Mouse (Mus musculus): ENCODE measurements at regions not wholly inside any gene's neighbourhood (a gene's known extent, or its start where the extent isn't known, plus 50 kb on each side); places are given as distances from the start of the nearest gene placed in this dataset.
A peak's percentile ranks its signal among the peaks of the same experiment; 100 is the strongest.

GRCm38 (mm10) chr13:72924560-72925135 is 296.0 kb downstream of the Irx2 start:
- no peaks in the 10 kb centered on the region for H3K36me3 ChIP-seq (ENCODE audit: control insufficient read depth, insufficient read depth, low read length)
- no peaks in the 10 kb centered on the region for H3K27me3 ChIP-seq (ENCODE audit: control insufficient read depth, insufficient read depth, low read length)
- H3K9ac ChIP-seq (replicated peaks; ENCODE audit: low read length), result no peak overlapping the region
- DNase-seq (no peak), ATAC-seq (ENCODE audit: low FRiP score, low TSS enrichment) (no peak)
- H3K4me2 ChIP-seq (ENCODE audit: low read length), result no peak overlapping the region
- no peaks in the 10 kb centered on the region for H3K4me1 ChIP-seq (ENCODE audit: control insufficient read depth, insufficient read depth, low read length)
- no peak overlapping the region for H3K27ac ChIP-seq (replicated peaks; ENCODE audit: low read depth, low read length)
- no peak overlapping the region for H3K4me3 ChIP-seq (replicated peaks; ENCODE audit: low read depth, low read length)
- no peaks in the 10 kb centered on the region for H3K9me3 ChIP-seq (ENCODE audit: control insufficient read depth, low read length)
- 51% methylated on average over 6 of the region's 6 CpGs for WGBS

DNA sequence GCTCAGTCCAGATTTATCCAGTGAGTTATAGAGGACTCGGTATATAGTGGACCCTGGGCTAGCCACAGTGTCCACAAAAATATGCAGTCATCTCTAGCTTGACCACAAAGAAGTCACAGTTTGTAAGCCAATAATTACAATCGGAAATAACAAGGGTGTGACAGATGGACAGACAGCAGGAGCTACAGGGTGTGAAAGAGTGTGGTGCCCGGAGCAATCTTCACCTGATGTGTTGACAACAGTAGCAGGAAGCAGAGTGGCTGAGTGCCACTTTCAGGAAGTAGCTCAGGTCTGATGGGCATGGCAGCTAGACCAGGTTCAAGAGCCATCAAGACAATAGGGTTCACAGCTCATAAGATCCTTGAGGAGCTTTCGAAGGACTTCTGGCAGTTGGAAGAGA is 308.6 kb downstream of the Irx2 start:
- Histone ChIP-seq H3K36me3 (ENCODE audit: control insufficient read depth, insufficient read depth, low read length) (no peaks in the 10 kb centered on the region), H3K27ac (replicated peaks; ENCODE audit: low read depth, low read length) (no peak overlapping the region), H3K4me3 (replicated peaks; ENCODE audit: low read depth, low read length) (no peak overlapping the region), H3K9ac (replicated peaks; ENCODE audit: low read length) (no peak overlapping the region), H3K4me2 (ENCODE audit: low read length) (no peak overlapping the region), H3K9me3 (ENCODE audit: control insufficient read depth, low read length) (no peaks in the 10 kb centered on the region), H3K4me1 (ENCODE audit: control insufficient read depth, insufficient read depth, low read length) (no peaks in the 10 kb centered on the region), H3K27me3 (ENCODE audit: control insufficient read depth, insufficient read depth, low read length) (no peaks in the 10 kb centered on the region)
- DNase-seq (no peak), ATAC-seq (ENCODE audit: low FRiP score, low TSS enrichment) (no peak)
- 88% methylated on average over 4 of the region's 4 CpGs for WGBS

GRCm38 (mm10) chr13:72938156-72938874 is 309.7 kb downstream of the Irx2 start:
- Histone ChIP-seq H3K4me2 (ENCODE audit: low read length) (no peak overlapping the region), H3K36me3 (ENCODE audit: control insufficient read depth, insufficient read depth, low read length) (no peaks in the 10 kb centered on the region), H3K27me3 (ENCODE audit: control insufficient read depth, insufficient read depth, low read length) (no peaks in the 10 kb centered on the region), H3K9me3 (ENCODE audit: control insufficient read depth, low read length) (no peaks in the 10 kb centered on the region), H3K4me1 (ENCODE audit: control insufficient read depth, insufficient read depth, low read length) (no peaks in the 10 kb centered on the region), H3K9ac (replicated peaks; ENCODE audit: low read length) (no peak overlapping the region), H3K27ac (replicated peaks; ENCODE audit: low read depth, low read length) (no peak overlapping the region), H3K4me3 (replicated peaks; ENCODE audit: low read depth, low read length) (no peak overlapping the region)
- DNase-seq (no peak), ATAC-seq (ENCODE audit: low FRiP score, low TSS enrichment) (no peak)
- 59% methylated on average over 13 of the region's 13 CpGs for WGBS

GRCm38 (mm10) chr13:72947374-72948165 is 312.7 kb upstream of the Irx4 start:
- Histone ChIP-seq H3K4me3 (replicated peaks; ENCODE audit: low read depth, low read length) (no peak overlapping the region), H3K9ac (replicated peaks; ENCODE audit: low read length) (no peak overlapping the region), H3K4me2 (ENCODE audit: low read length) (no peak overlapping the region), H3K27ac (replicated peaks; ENCODE audit: low read depth, low read length) (no peak overlapping the region), H3K4me1 (ENCODE audit: control insufficient read depth, insufficient read depth, low read length) (no peaks in the 10 kb centered on the region), H3K36me3 (ENCODE audit: control insufficient read depth, insufficient read depth, low read length) (no peaks in the 10 kb centered on the region), H3K9me3 (ENCODE audit: control insufficient read depth, low read length) (no peaks in the 10 kb centered on the region), H3K27me3 (ENCODE audit: control insufficient read depth, insufficient read depth, low read length) (no peaks in the 10 kb centered on the region)
- DNase-seq, result no peak
- no peak for ATAC-seq (ENCODE audit: low FRiP score, low TSS enrichment)
- WGBS, result 60% methylated on average over 7 of the region's 7 CpGs

- DNase-seq, result peak; percentile 69
- H3K27ac ChIP-seq (replicated peaks; ENCODE audit: low read depth, low read length), result peak overlapping the region; percentile 76
- H3K9me3 ChIP-seq (ENCODE audit: control insufficient read depth, low read length), result no peaks in the 10 kb centered on the region
- 8% methylated on average over 15 of the region's 15 CpGs for WGBS
- no peak overlapping the region; the same call in 1 of the 2 replicates for H3K9ac ChIP-seq (replicated peaks; ENCODE audit: low read length)
- peak; percentile 62 for ATAC-seq (ENCODE audit: low FRiP score, low TSS enrichment)
- no peaks in the 10 kb centered on the region for H3K36me3 ChIP-seq (ENCODE audit: control insufficient read depth, insufficient read depth, low read length)
- no peak overlapping the region for H3K4me3 ChIP-seq (replicated peaks; ENCODE audit: low read depth, low read length)
- H3K4me1 ChIP-seq (ENCODE audit: control insufficient read depth, insufficient read depth, low read length), result peaks cover 23% of the 10 kb centered on the region
- peak overlapping the region; percentile 28 for H3K4me2 ChIP-seq (ENCODE audit: low read length)
- H3K27me3 ChIP-seq (ENCODE audit: control insufficient read depth, insufficient read depth, low read length), result no peaks in the 10 kb centered on the region
Observed at GRCm38 (mm10) chr13:72958616-72959518, 301.4 kb upstream of the Irx4 start.

GRCm38 (mm10) chr13:72961291-72961690 is 299.0 kb upstream of the Irx4 start:
- ATAC-seq (ENCODE audit: low FRiP score, low TSS enrichment) (no peak), DNase-seq (no peak)
- no peak overlapping the region for H3K4me2 ChIP-seq (ENCODE audit: low read length)
- H3K4me1 ChIP-seq (ENCODE audit: control insufficient read depth, insufficient read depth, low read length), result peaks cover 23% of the 10 kb centered on the region
- H3K4me3 ChIP-seq (replicated peaks; ENCODE audit: low read depth, low read length), result no peak overlapping the region
- no peaks in the 10 kb centered on the region for H3K27me3 ChIP-seq (ENCODE audit: control insufficient read depth, insufficient read depth, low read length)
- no peaks in the 10 kb centered on the region for H3K9me3 ChIP-seq (ENCODE audit: control insufficient read depth, low read length)
- H3K36me3 ChIP-seq (ENCODE audit: control insufficient read depth, insufficient read depth, low read length), result no peaks in the 10 kb centered on the region
- no peak overlapping the region for H3K27ac ChIP-seq (replicated peaks; ENCODE audit: low read depth, low read length)
- H3K9ac ChIP-seq (replicated peaks; ENCODE audit: low read length), result no peak overlapping the region
- 93% methylated on average over 3 of the region's 3 CpGs for WGBS

- H3K27me3 ChIP-seq (ENCODE audit: control insufficient read depth, insufficient read depth, low read length), result no peaks in the 10 kb centered on the region
- H3K36me3 ChIP-seq (ENCODE audit: control insufficient read depth, insufficient read depth, low read length), result no peaks in the 10 kb centered on the region
- H3K4me2 ChIP-seq (ENCODE audit: low read length), result no peak overlapping the region
- no peaks in the 10 kb centered on the region for H3K9me3 ChIP-seq (ENCODE audit: control insufficient read depth, low read length)
- no peak overlapping the region for H3K9ac ChIP-seq (replicated peaks; ENCODE audit: low read length)
- no peaks in the 10 kb centered on the region for H3K4me1 ChIP-seq (ENCODE audit: control insufficient read depth, insufficient read depth, low read length)
- 93% methylated on average over 4 of the region's 4 CpGs for WGBS
- H3K27ac ChIP-seq (replicated peaks; ENCODE audit: low read depth, low read length), result no peak overlapping the region
- DNase-seq (no peak), ATAC-seq (ENCODE audit: low FRiP score, low TSS enrichment) (no peak)
- no peak overlapping the region for H3K4me3 ChIP-seq (replicated peaks; ENCODE audit: low read depth, low read length)
Observed at GRCm38 (mm10) chr13:72972165-72972564, 288.1 kb upstream of the Irx4 start.

DNA sequence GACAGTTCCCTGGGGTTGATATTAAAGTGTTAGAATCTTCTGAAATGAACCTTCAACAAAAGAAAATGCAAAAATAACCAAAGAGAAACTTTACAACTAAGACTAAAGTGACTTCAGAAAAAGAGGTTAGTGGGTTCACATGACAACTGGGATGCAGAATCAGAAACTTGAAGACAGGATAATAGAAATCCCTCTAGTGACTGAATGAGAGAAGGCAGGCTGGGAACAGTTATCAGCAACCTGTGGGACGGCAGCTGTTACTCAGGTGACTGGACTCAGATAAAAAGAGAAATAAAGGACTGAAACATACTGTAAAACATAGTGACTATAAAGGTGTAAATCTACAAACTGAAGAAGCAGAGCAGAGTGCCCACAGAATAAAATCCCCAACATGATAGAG is 287.4 kb upstream of the Irx4 start:
- H3K4me3 ChIP-seq (replicated peaks; ENCODE audit: low read depth, low read length), result no peak overlapping the region
- 26% methylated on average over 1 of the region's 1 CpGs for WGBS
- H3K36me3 ChIP-seq (ENCODE audit: control insufficient read depth, insufficient read depth, low read length), result no peaks in the 10 kb centered on the region
- no peak overlapping the region for H3K4me2 ChIP-seq (ENCODE audit: low read length)
- DNase-seq, result no peak
- H3K4me1 ChIP-seq (ENCODE audit: control insufficient read depth, insufficient read depth, low read length), result no peaks in the 10 kb centered on the region
- no peaks in the 10 kb centered on the region for H3K27me3 ChIP-seq (ENCODE audit: control insufficient read depth, insufficient read depth, low read length)
- ATAC-seq (ENCODE audit: low FRiP score, low TSS enrichment), result no peak
- H3K27ac ChIP-seq (replicated peaks; ENCODE audit: low read depth, low read length), result no peak overlapping the region
- H3K9me3 ChIP-seq (ENCODE audit: control insufficient read depth, low read length), result no peaks in the 10 kb centered on the region
- no peak overlapping the region for H3K9ac ChIP-seq (replicated peaks; ENCODE audit: low read length)
